Mouse (Mus musculus): Measurements from ENCODE around the gene Grip1. TPM values are rescaled to one million over a fixed set of nuclear protein-coding genes. Genes with fewer than 3 reads are reported as not detected.

The Grip1 gene
- total RNA-seq, 4 experiments from 2014 or later: not detected

- no peak for DNase-seq (ENCODE audit: low spot score in 2 of 2)
Measured at GRCm38 (mm10) chr10:119935231-119935630, 481.6 kb downstream of the Grip1 start.

GRCm38 (mm10) chr10:119937481-119937880 lies 483.9 kb downstream of the Grip1 start:
- no peak for DNase-seq (ENCODE audit: low spot score in 2 of 2)

DNA sequence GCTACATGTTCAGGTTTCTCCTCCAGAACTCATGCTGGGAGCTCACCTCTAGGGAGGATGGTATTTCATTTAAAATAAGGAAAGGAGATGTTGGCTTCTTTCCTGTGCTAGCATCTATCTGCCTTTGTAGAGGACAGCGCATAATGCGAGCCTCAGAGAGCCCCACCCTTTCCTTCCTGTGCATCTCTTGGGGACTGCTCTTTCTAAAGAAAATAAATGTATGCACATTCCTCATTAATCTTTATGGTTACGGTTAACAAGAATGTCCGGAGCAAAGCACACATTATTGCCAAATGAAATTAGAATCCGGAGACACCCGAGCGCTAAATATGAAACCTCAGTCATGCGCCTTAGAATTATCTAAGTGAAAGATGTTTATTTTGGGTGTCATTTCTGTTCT lies 490.3 kb downstream of the Grip1 start:
- no peak for DNase-seq (ENCODE audit: low spot score in 2 of 2)

DNA sequence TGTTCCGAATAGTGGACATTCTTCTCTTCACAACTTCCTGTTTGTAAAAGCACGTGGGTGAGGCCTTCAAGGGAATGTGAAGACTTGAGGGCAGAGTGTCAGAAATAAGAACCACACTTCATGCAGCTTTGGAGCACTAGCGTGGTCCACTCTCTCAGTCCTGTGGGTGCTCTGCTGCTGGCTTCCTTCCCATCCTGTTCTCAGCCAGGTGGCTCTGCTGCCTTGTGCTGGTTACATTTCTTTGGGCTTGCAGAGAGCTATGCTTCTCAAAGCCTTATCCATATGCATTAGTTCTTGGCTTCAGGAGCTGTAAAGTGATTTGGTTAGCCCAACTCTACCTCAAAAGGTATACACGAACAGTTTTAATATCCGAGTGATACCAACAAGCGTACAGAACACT lies 497.8 kb downstream of the Grip1 start:
- DNase-seq (ENCODE audit: low spot score in 2 of 2): no peak

DNA sequence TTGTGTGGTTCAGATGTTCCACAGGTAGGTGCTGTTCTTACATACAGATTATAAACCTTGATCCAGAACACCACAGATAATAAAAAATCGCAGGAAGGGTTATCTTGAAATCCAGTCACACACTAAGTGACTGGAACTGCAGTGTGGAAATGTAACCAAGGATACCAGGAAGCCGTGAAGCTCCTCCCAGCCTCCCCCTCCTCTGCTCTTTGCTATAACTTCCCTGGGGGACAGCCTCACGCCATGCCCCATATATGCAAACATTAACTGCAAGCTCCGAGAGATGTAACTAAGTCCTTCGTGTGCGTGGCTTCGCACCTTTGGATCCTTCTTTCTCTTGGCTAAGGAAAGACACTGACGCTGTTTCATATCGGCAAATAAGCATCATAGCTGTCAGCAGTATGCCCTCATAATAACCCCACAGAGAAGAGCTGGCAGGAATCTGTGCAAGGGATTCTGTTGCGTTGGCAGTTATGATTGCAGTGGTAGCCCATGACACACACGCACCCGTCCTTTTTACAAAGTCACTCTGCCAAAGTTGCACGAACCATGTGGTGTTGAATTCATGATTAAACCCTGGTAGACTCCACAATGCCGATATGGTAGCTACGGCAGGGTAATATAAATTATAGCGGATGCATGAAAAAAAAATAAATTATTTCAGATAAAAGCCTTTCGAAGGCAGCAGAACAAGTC lies 503.8 kb downstream of the Grip1 start:
- no peak for DNase-seq (ENCODE audit: low spot score in 2 of 2)

- DNase-seq (ENCODE audit: low spot score in 2 of 2): no peak
Measured at GRCm38 (mm10) chr10:119960915-119961314, 507.3 kb downstream of the Grip1 start.

- DNase-seq (ENCODE audit: low spot score in 2 of 2): no peak
Measured at GRCm38 (mm10) chr10:119966321-119966720, 512.7 kb downstream of the Grip1 start.

- DNase-seq (ENCODE audit: low spot score in 2 of 2): no peak
Measured at GRCm38 (mm10) chr10:119979396-119979795, 525.8 kb downstream of the Grip1 start.

DNA sequence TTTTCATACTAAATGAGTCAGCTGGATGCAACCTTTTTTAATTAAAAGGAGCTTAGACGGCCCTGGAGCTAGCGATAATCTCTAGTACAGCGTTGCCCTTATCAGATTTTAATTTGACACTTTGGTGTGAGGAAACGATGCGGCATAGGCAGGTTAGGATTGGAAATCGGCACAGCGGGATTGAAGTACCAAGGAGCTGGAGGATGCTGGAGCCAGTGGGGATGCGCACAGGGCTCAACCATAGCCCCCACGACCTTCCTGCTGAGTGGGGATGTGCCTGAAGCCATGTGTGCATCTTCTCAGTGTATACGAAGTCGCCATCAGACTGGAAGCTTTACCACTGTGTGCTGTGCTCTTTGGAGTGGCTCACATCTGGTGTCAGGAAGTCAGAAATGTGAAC lies 526.4 kb downstream of the Grip1 start:
- DNase-seq (ENCODE audit: low spot score in 2 of 2): no peak

DNA sequence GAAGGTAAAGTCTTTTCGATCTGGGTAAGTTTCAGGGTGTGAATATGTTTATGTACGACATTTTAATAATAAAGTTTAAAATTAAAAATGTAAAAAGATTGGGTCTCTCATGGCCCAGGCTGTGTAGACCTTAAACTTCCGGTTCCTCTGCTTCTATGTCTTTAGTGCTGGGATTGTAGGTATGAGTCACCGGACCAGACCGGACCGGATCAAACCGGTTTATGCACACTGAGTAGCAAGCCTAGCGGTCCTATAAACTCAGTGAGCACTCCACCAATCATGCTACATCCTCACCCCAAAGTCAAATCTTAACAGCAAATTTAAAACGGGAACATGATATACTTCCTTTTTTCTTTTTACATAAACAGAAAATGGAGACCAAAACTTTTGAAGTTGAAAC lies 530.7 kb downstream of the Grip1 start:
- DNase-seq (ENCODE audit: low spot score in 2 of 2): no peak

GRCm38 (mm10) chr10:119998475-119998874 lies 544.8 kb downstream of the Grip1 start:
- DNase-seq (ENCODE audit: low spot score in 2 of 2): no peak

DNA sequence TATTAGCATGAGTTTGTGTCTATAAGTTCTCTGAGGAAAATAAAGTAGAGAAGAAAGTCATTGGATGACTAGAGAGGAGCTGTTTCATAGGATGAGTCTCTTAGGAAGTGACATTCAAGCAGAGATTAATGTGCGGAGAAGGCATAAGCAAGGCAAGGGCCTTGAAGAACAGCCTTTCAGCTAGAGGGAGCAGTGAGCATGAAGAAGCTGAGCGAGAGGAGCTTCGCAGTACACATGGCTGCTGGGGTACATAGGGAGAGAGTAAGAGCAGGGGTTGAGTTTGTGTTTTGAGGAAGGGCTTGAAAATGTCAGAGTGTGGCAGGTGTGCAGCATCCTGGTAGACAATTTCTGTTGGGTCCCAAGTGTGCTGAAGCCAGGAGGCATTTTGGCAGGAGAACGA lies 548.5 kb downstream of the Grip1 start:
- no peak for DNase-seq (ENCODE audit: low spot score in 2 of 2)

- DNase-seq (ENCODE audit: low spot score in 2 of 2): no peak
Measured at GRCm38 (mm10) chr10:120004096-120004495, 550.5 kb downstream of the Grip1 start.

- no peak for DNase-seq (ENCODE audit: low spot score in 2 of 2)
Measured at GRCm38 (mm10) chr10:120005581-120005980, 552.0 kb downstream of the Grip1 start.

DNA sequence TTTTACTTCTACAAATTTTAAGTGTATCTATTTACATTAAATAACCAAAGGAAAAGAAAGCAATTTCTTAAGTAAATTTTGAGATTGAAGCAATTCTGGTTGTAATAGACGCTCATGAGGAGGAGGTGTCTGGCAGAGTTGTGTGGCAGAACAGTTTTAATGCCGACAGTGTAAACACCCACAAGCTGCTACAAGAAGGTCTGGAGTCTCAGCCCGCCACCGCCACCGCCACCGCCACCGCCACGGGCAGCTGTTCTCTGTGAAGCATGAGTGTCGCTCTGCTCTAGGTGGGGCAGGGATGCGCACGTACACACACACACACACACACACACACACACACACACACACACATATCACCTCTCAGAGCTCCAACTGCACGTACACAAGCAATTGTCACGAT lies 558.7 kb downstream of the Grip1 start:
- DNase-seq (ENCODE audit: low spot score in 2 of 2): no peak

DNA sequence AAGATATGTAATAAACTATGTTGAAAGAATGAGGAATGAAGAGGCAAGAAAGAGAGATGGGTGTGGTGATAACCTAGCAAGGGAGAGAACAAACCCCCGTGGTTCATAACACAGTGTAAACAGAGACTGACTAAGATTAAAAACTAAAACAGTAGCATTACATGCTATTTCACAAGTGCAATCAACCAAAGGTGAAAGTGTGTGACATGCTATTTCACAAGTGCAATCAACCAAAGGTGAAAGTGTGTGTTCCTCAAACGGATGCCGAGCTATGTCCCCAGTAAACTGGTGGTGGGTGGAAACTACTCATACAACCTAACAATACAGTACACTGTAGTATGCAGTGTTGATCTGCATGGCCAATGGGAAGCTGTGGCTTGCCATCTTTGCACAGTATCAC lies 561.5 kb downstream of the Grip1 start:
- no peak for DNase-seq (ENCODE audit: low spot score in 2 of 2)

DNA sequence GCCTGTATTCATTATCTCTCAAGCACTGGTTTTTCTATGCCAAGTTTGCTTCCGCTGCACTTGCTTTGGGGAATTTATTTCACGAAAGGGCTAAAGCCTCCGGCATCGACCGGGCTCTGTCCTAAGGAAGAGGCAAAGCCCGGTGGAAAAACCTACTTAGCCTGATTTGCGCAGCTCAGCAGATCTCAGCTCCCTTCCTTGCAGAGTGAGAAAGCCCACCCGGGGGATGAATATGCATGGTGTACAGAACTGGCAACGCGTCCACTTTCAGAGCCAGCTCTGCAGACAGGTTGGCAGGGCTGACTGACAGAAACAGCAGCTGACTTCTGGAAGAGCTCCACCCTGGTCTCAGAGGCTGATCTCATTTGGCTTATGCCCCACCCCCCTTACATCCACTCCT lies 572.8 kb downstream of the Grip1 start:
- no peak for DNase-seq (ENCODE audit: low spot score in 2 of 2)

DNA sequence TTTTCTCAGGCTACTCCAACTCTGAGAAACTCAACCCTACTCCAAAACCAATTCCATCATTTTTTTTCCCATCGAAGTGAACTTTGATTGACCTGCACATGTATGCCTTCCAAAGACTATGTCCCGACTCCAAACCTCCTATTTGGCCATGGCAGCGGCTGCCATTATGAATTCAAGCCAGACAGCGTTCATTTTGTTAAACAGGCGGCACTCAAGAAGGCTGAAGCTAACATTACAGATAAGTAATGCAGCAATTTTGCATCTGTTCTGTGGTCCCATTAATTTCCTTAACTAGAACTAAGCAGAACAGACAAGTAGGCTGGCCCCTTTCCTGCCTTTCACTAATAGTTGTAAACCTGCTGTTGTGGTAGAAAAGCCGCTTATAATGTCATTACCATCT lies 577.3 kb downstream of the Grip1 start:
- no peak for DNase-seq (ENCODE audit: low spot score in 2 of 2)

- no peak for DNase-seq (ENCODE audit: low spot score in 2 of 2)
Measured at GRCm38 (mm10) chr10:120031316-120031715, 577.7 kb downstream of the Grip1 start.

DNA sequence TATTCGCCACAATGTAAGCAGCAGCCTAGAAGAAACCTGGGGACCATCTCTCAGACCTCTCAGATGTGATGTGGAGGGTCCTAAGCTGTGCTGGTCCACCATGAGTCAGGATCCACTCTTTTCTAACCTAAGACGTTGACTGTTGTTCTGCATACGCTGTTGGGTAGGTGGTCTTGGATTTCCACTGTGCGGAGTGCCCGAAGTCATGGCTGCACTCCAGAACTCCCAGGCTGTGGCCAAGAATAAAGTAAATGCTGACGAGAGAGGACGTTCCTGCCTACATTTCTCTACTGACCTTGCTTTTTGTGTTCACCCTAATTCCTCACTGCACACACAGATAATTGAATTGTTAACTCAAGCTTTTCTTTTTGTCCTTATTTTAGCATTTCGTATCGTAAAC lies 580.2 kb downstream of the Grip1 start:
- no peak for DNase-seq (ENCODE audit: low spot score in 2 of 2)

DNA sequence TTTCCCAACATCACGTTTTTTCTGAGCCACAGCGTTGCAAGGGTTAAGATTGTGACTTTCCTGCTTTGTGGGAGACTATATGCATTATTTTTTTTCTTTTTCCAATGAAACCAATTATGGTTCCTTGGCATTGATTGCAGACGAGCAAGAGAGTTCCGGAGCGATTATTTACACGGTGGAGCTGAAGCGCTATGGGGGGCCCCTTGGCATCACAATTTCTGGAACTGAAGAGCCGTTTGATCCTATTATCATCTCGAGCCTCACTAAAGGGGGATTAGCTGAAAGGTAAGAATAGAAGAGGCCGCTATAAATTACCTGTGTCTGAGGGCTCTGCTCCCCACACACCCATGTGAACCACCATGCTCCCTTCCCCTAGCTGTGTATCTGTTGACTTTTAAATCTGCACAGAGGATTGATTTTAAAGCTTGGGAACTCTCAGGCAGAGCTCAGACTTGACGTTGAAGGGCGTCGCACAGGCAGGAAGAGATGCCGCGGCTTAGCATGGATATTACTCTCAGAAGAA lies 581.6 kb downstream of the Grip1 start:
- DNase-seq (ENCODE audit: low spot score in 2 of 2): no peak

GRCm38 (mm10) chr10:120035824-120036223 lies 582.2 kb downstream of the Grip1 start:
- no peak for DNase-seq (ENCODE audit: low spot score in 2 of 2)

GRCm38 (mm10) chr10:120038194-120038593 lies 584.6 kb downstream of the Grip1 start:
- no peak for DNase-seq (ENCODE audit: low spot score in 2 of 2)

DNA sequence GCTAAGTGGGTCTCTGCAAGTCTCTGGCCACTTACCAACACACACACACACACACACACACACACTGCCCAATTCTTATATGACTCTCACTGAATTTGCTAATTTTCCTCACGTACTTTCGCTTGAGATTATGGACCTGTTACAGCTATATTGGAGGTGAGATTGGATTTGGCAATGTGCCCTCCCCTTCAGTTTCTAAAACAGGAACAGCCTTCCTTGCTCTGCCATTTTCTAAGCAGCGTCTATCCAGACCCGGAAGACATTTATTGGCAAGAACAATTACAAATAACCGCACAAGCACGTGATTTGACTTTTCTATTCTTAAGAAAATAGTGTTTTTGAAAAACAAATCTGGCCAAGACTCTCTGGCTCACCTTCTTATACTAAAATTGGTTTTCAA lies 590.6 kb downstream of the Grip1 start:
- DNase-seq (ENCODE audit: low spot score in 2 of 2): no peak
